Mouse (Mus musculus): ENCODE measurements around the gene Asic1.
"Not testable (repeated sequence)": the region's sequence is repeated elsewhere in the genome, so short reads cannot be mapped to it uniquely, and the experiment has no call there.

Gene Asic1

DNA sequence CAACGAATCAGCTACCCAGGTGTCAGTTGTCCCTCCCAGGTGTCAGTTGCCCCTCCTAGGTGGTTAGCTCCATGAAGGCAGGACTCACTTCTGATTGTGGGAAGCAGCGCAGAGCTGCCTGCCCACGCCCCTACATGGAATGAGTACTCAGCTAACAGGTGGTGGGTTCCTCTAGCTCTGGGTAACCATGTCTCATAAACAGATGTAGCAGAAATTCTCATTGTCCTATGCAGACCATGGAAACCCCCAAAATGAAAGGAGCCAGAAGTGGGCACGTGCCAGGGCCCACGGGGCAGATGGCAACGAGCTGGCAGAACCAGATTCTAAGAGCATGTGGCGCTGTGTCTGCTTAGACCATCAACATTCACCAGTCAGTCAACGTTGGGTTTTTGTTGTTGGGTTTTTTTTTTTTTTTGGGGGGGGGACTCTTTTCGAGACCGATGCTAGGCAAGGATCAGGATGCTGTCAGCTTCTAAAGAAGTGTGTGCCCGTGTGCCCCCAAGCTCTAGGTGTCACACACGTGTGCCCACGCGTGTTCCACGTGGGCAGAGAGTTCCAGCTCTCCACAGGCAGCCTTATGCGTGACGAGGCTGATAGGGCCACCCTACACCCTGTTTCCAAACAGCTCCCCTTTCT is 6.1 kb upstream of the Asic1 start:
- no peak for DNase-seq (ENCODE audit: low read depth, low spot score)

DNA sequence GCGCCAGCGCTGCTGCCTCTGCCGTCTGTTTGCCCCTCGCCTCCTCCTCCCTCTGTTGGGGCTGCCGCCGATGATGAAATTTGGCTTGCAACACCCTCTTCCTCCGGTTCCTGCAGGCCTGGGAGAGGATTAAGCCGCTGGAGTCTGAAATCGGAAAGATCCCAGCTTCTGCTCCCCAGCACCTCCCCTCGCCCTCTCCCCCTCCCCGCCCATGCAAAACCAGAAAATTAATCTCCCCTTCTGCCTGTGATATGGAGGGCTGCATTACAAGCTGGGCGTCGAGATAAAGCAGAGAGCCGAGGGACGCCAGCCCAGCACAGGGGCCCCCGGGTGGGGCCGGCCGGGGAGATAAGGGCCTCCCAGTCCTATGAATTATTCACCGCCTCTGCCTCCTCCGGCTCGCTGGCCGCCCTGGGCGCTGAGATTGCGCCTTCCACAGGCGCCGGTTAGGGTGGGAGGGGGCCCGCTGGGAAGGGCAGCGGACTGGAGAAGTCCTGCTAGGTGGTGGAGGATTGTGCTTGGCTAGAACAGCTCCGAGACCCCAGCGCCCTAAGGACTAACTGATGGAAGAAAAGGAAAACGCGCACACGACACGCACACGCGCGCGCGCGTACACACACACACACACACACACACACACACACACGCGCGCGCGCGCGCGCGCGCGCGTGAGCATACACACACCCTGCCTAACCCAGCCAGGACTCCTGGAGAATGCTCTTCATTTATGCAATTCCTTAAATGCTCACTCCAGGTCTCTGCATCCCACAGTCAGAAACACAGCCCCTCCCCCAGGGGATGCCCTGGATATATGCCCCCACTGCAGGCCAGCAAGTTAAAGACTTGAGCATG is 5.3 kb upstream of the Asic1 start:
- peak; percentile 84 for DNase-seq (ENCODE audit: low read depth, low spot score)

DNA sequence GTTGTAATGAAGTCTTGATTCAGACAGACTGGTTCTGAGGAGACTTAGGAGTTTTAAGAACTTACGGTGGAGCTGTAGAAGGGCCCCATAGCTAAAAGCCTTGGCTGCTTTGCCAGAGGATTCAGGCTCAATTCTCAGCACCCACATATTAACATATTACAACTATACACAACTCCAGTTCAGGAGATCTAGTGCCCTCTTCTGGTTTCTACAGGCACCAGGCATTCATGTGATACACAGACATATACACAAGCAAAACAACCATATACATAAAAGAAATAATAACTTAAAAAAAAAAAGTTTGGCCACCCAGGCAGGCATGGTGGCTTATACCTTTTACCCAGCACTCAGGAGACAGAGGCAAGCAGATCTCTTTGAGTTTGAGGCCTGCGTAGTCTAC is 2.6 kb upstream of the Asic1 start:
- no peak for DNase-seq (ENCODE audit: low read depth, low spot score)

DNA sequence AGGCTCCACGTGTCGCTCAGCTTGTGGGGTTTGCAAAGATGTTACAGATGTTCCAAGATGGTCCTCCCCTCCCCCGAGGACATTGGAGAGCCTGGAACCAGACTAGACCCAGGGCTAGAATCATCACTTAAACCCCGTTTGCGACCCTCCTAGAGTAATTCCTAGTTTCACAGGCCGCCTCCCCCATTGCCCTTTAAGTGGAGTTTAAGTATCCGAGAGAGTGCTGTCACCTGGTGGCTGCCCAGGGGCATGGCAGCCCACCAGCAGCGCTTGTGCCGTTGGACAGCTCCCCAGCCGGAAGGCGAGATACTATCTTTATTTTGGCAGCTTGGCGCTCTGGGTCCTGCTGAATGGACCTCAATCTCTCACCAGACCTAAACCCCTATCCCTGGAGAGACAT is 1.3 kb upstream of the Asic1 start:
- no peak for DNase-seq (ENCODE audit: low read depth, low spot score)

DNA sequence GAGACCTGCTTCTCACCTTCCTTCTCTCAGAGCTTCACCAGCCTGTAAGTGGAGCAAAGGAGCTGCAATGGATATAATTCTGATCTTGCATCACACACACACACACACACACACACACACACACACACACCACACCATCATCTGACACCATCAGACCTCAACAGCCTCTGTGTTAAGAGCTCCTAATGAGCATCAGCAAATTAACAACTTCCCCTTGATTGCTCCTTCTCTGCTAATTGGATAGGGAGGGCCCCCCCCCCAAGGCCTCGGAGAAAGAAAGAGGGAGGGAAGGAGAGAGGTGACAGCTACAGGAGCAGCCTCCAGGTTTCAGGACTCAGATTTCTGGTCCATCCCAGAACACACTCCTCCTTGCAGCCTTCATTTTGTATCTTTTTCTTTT is 776 bp upstream of the Asic1 start:
- no peak for DNase-seq (ENCODE audit: low read depth, low spot score)

DNA sequence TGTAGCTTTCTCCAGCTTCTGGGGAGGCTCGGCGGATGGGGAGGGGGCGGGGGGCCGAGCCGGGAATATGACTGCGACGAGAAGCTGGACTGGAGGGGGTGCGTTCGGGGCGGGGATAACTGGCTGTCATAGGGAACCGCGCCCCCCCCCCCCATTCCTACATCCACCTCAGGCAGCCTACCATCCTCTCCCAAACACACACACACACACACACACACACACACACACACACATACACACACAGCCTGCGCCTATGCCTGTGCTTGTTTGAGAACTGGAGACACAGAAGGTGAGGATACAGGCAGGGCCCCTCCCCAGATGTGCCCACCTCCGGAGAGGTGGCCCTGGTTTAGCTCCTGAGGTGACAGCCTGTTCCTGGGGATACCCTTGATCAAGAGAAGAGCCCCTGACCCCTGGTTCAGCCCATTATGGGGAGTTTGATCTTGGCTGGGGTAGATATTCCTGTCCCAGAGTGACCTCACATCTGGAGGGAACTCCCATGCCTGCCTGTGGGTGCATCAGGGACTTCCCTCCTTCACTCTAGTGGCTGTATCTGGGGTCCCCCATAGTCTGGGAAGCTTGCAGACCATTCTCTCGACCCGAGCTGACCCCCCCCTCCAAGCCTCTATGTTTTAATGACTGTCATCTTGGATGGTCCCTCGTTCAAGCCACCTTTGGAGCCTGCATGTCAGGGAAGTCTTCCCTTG is 949 bp downstream of the Asic1 start:
- no peak for DNase-seq (ENCODE audit: low read depth, low spot score)

DNA sequence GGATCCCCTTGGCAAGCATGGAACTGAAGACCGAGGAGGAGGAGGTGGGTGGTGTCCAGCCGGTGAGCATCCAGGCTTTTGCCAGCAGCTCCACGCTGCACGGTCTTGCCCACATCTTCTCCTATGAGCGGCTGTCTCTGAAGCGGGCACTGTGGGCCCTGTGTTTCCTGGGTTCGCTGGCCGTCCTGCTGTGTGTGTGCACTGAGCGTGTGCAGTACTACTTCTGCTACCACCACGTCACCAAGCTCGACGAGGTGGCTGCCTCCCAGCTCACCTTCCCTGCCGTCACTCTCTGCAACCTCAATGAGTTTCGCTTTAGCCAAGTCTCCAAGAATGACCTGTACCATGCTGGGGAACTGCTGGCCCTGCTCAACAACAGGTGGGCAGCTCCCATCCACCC is 1.6 kb downstream of the Asic1 start:
- DNase-seq (ENCODE audit: low read depth, low spot score) = no peak

DNA sequence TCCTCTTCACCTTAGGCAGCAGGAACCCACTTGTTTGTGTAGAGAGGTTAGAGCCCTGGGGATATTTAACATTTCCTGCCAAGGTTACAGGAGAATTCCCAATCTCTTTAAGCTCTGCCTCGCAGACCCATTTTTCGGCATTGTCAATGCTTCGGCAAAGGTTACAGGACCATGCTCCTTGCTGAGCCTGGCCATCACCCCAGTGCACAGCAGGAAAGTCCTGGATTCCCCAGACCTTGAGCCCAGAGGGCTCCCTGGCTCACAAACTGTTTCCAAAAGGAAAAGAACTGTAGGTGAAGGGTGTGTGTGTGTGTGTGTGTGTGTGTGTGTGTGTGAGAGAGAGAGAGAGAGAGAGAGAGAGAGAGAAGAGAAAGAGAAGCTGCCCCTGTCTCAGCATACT is 4.7 kb downstream of the Asic1 start:
- no peak for DNase-seq (ENCODE audit: low read depth, low spot score)

DNA sequence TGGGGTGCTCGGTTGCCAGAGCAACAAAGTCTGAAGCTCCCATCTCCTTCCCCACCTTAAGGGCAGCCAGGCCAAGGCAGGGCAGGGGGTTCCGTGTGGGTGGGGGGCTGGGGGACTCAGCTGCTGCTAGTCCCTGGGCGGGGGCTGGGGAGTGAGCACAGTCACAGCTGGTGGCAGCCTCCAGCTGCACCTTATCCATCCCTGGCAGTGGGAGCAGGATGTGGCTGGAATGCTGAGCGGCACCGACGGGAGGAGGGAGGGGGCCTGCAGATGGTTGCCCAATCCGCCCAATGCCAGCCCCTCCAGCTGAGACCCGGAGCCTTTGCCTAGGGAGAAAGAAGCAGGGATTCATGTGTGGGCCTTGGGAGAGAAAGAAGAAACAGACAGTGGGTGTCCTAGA is 6.9 kb downstream of the Asic1 start:
- no peak for DNase-seq (ENCODE audit: low read depth, low spot score)

DNA sequence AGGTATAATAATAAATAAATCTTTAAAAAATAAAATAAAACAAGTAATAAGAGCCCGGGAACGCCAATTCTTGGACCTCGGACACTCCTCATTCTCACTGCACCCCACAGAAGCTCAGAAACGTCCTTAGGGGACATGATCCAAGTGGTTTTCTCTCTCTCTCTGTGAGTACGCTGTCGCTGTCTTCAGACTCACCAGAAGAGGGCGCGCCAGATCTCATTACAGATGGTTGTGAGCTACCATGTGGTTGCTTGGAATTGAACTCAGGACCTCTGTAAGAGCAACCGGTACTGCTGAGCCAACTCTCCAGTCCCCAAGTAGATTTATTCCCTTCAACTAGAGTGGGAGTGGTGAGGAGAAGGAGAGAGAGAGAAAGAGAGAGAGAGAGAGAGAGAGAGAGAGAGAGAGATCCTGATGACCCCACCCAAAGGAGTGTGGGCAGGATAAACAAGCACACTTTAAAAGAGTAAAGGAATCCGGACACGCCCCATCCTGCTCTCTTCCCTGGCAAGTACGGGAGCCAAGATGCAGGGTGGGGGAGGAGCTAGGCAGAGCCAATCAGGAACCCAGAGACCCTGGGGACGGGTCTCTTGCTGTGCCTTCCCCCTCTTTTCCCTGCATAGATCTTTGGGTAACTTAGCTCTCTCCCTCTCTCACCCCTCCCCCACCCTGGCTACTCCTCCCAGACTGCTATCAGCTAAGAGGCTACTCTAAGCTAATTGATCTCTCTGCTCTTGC is 8.1 kb downstream of the Asic1 start:
- DNase-seq (ENCODE audit: low read depth, low spot score) = no peak

DNA sequence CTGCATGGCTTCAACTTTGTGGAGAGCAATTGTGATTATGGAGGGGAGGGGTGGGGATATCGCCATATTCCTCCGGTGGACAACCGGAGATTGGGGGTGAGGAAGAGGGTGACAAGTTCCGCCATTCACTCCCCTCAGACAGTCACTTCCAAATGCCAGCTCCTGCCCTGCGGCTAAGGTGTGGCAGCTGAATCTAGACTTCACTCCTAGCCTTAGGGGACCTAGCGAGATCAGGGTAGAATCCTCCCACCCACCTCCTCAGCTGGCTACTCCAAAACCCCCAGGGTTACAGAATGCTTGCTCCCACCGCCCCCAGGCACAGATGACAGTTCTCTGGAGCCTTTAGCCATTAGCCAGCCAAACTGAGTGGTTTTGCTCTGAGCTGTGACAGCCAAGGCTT is 8.8 kb downstream of the Asic1 start:
- no peak for DNase-seq (ENCODE audit: low read depth, low spot score)

DNA sequence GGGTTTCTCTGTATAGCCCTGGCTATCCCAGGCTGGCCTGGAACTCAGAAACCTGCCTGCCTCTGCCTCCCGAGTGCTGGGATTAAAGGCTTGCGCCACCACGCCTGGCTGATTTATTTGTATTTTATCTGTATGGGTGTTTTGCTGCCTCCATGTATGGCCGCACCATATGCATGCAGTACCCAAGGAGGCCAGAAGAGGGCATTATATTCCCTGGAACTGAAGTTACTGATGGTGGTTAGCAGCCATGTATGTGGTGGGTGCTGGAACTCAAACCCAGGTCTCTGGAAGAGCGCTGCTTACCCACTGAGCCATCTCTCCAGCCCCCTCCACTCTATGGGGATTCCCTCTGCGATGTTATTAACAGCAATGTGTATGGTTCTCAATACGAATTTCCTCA is 12.7 kb downstream of the Asic1 start:
- no peak for DNase-seq (ENCODE audit: low read depth, low spot score)

DNA sequence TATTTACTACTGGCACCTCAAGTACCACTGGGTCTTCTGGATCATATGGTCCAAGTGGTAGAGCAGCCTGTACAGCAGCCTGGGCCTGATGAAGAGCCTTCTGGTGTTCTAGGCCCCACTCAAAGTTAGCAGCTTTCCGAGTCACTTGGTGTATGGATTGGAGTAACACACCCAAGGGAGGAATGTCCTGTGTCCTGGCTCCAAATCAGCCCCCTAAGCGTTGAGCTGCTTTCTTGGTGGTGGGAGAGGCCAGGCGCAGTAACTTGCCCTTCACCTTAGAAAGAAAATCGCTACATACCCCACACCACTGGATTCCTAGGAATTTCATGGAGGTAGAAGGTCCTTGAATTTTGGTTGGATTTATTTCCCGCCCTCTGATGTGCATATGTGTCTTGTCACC is 14.0 kb downstream of the Asic1 start:
- no peak for DNase-seq (ENCODE audit: low read depth, low spot score)

DNA sequence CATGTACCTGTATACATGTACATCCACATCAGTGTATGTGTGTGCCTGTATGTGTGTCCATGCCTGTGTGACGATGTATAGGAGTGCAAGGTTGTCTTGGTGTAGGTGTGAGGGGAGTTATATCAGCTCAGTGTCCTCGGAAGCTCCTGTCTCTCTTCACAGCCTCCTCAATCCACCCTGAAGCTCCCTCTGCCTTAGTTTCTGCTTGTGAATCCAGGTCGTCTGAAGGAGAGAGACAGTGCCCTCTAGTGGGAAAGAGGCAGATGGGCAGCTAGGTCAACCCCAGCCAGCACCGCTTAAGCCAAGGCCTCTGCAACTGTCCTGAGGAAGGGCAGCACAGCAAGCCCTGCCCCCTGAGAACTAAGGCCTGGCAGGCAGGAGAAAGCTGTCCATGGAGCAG is 18.5 kb downstream of the Asic1 start:
- DNase-seq (ENCODE audit: low read depth, low spot score) = peak; percentile 50

DNA sequence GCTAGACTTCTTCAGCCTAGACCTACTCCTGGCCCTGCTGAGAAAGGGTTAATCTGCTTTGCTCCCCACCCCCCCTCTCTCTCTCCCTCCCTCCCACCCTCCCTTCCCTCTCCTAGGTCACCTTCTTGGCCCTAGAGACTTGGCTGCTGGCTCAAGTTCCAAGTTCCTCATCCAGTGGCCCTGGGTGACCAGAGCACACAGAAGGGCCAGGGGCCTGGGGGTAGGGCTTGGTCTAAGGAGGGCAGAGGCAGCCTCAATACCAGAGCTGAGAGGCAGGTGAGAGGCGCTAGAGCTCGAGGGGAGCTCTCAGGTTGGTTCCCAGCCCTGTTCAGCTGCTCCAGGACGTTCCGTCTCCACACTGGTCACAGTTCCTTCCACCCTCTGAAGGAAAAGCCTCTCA is 20.8 kb downstream of the Asic1 start:
- DNase-seq (ENCODE audit: low read depth, low spot score) = no peak

DNA sequence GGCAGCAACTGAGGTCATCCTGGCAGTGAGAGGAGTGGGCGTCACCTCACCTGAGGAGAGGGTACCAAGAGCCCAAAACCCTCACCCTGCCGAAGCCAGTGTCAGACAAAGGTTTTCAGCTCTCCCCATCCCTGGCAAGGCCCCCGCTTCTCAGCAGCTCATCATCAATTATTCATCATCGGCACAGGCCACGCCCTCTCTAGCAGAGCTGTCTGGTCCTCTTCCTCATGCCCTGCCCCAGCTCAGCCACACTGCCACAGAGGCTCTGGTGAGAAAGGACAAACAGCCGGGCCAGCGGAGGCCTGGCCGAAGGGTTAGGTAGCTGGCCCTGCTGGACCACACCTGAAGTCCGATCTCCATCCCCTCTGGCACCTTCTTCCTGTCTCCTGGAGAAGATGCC is 21.8 kb downstream of the Asic1 start:
- no peak for DNase-seq (ENCODE audit: low read depth, low spot score)

DNA sequence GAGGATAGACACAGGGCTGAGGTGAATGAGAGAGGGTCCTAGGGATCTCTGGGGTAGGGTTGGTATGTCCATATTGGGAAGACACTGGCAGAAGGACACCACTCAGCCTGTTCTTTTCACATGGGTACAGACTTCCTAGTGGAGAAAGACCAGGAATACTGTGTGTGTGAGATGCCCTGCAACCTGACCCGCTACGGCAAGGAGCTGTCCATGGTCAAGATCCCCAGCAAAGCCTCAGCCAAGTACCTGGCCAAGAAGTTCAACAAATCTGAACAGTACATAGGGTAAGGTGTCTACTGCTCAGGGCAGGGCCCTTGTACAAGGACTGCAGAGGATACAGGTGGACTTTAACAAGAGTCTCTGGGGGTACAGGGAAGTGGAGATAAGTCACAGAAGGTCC is 27.1 kb downstream of the Asic1 start:
- DNase-seq (ENCODE audit: low read depth, low spot score) = no peak

DNA sequence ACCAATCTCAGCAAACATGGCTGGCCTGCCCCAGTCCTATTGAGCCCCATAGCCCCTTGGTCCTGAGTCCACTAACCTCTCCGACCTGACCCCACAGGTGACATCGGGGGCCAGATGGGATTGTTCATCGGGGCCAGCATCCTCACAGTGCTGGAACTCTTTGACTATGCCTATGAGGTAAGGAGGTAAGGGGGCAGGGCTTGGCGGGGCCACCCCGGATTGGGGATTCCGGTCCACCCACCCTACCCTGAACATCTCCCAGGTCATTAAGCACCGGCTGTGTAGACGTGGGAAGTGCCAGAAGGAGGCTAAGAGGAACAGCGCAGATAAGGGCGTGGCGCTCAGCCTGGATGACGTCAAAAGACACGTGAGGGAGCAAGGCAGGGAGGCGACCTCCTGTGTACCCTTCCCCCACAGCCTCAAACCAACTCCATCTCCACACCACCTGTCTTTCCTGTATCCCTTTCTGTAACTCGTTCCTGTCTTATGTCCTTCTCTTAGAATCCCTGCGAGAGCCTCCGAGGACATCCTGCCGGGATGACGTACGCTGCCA is 28.4 kb downstream of the Asic1 start:
- DNase-seq (ENCODE audit: low read depth, low spot score) = peak; percentile 43

DNA sequence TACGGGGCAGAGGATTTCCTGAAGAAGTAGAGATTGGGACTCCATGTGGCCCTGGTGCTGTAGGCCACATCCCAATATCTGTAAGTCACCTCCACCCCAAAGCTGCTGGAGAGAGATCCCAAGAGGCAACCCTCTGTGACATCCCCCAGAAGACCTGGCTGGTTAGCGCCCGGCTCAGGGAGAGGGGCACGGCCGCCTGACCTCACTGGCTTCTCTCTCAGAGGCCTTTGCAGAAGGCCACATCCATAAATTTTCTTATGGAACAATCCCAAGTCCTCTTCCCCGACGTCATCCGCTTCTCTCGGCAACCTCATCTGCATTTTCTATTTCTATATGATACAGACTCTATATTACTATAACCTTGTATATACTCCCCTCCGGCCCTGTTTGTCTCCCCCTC is 29.5 kb downstream of the Asic1 start:
- DNase-seq (ENCODE audit: low read depth, low spot score) = no peak

DNA sequence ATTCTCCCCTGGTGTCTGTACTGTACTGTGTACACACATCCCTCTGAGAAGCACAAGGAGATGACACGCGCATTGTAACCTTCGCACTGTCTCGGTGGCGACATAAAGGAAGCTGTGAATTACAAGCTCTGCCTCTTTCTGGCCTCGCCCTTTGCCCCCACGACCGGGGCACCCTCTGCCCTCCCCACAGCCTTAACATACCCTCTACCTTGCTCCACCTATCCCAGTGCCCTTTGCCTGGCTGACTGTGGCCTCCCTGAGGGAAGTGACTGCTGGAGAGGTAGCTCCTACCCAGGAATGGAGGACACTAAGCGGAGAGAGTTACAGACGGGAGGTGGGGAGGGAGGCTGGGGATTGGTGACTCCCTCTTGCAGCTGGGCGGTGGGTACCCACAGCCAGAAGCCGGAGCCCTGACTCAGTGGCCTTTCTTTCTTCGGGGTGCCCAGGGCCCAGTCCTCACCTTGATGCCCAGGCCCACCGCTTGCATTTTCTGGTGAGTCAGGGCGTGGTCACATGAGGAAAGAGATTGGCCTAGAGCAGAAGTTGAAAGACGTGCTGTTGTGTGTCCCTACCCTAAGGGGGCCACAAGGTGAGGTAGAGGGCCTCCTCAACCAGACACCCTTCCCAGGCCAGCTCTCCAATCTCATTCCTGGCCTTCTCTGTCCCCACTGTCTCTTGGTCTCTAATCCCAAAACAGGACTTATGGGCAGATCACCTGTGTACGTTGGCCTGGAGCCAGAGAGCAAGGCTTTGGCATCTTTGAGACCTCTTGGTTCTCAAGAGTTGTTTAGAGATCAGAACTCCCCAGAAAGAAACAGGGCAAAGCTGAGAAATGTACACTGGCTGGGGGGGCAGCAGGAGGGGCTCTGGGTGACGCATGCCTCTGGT is 30.3 kb downstream of the Asic1 start:
- DNase-seq (ENCODE audit: low read depth, low spot score) = no peak

DNA sequence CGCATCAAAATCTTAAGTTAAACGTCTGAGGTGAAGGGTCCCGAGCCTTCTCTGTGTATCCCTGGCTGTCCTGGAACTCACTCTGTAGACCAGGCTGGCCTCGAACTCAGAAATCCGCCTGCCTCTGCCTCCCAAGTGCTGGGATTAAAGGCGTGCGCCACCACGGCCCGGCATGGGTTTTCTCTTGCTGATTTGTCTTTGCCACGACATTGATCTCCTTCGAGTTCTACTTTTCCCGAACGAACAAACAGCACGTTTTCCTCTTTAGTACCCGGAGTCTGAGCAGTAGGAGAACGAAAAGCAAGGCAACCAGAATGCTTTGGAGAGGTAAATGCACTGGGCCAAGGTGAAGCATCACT is 31.5 kb downstream of the Asic1 start:
- DNase-seq (ENCODE audit: low read depth, low spot score) = not testable (repeated sequence)
